Mouse (Mus musculus) thymus, adult 18-20 months (tissue): ENCODE measurements around the gene Hadhb.
"Not testable (repeated sequence)": the region's sequence is repeated elsewhere in the genome, so short reads cannot be mapped to it uniquely, and the experiment has no call there.

Experiments used
- DNase-seq, 2 experiments: peaks; one replicate each; pipeline ENCODE4 v3.0.0; 2022; ENCODE audit warnings: mixed read lengths in 2 of 2

Hadhb gene

DNA sequence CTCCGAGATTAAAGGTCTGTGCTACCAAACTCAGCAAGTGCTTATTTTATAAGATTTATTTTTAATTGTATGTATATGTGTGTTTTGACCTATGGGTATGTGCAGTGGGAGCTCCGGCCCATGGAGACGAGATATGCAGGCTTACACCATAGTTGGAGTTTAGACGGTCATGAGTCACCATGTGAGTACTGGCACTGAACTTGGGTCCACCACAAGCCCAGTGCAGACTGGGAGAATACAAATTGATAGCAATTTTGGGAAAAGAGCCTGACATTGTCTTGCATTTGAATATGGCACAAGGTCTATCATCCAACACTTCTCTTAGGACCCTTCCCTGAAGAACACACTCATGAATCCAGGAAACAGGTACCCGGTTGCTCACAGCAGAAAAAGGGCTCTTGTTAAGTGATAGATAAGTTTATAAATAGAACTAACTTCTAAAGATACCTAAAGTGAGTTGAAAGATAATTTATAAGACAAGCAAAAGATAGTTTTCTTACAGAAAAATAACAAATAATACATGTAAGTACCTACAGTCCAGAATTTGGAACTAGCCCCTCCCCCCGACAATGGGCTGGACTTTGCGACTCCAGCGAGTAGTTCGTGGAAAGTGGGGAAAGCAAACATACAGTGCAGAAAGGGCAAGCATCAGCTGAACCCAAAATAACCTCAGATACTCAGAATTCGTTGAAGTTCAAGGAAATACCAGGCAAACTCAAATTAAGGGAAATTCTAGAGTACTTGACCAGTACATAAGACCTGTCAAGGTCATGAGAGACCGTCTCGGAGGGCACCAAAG lies 32.8 kb downstream of the Hadhb start:
- DNase-seq = no peak

DNA sequence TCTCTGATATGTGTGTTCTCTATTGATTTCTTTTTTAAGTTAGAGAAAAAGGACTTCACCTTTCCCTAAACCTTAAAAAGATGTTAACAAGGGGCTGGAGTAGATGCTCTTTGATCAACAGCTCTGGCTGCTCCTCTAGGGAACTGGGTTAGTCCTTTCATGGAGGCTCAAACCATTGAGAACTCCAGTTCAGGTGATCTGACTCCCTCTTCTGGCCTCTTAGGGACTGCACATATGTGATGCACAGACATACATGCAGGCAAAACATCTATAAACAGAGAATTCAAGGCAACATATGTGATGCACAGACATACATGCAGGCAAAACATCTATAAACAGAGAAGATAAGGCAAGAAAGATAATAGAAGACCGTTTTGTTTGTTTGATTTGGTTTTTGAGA lies 37.4 kb downstream of the Hadhb start:
- DNase-seq = no peak

GRCm38 (mm10) chr5:30195340-30195739 lies 40.3 kb downstream of the Hadhb start:
- DNase-seq = no peak

- no peak for DNase-seq
Measured at GRCm38 (mm10) chr5:30198257-30198656, 43.2 kb downstream of the Hadhb start.

DNA sequence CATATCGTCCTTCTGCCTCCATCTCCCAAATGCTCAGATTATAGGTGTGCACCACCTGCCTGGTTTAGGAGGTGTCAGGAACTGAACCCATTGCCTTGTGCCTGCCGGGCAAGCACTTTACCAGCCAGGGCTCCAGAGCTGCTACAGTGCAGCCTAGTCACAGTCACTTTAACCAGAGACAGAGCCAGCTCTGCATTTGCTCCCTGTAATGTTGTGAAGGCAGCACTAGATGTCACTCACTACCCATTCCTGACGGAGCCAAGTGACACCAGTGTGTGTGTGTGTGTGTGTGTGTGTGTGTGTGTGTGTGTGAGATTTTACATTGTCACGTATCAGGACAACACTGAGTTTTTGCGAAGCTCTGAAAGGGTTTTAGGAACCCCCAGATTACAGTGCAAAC lies 46.5 kb downstream of the Hadhb start:
- DNase-seq = no peak

DNA sequence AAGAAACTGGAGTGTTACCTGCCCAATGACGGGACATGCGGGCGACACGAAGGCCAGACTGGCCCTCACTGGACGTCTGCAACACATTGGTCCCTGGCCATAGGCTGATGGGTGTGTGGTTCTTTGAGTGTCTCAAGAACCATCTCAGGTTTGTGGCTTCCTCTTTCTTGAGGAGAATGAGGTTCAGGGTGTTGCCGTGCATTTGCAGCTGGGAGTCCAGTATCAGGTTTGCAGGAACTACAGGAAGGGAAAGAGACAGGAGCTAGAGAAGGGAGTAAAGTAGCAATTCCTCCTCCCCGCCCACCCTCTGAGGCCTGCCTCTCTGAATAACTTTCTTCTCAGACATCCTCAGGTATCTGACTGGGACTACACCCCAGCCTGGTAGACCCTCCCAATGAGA lies 47.2 kb downstream of the Hadhb start:
- DNase-seq = no peak

DNA sequence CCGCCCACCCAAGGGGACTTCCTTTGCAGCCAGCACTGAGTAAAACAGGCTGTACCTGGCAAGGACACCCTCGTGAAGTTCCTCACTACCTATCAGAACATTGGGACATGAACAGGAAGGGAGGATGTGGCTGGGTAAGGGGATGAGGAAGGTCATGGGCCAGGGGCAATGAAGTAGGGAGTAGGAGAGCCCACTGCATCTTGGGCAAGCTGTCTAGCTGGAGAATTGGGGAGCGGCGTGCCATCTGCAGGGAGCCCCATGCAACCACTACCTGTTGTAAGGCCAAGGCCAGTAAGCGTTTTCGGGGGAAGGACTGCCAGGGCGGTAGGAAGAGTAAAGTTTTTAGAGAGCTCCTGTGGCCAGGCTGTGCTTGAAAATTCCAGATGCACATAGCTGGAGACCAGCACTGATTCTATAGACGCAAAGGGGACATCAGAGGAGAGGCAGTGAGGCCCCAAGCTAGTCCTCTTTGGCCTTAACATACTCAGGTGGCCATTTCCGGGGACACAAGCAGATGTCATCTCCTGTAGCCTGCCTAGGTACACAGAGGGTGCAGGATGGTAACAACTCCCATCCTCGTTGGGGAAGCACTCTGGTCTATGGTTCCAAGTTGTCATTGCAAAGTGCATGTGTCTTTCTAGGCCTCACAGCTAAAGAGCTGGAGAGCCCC lies 48.3 kb downstream of the Hadhb start:
- DNase-seq = no peak

- DNase-seq = no peak
Measured at GRCm38 (mm10) chr5:30204441-30204840, 49.4 kb downstream of the Hadhb start.

GRCm38 (mm10) chr5:30205034-30205433 lies 50.0 kb downstream of the Hadhb start:
- no peak for DNase-seq

GRCm38 (mm10) chr5:30205493-30205892 lies 50.4 kb downstream of the Hadhb start, which contains the start of gene Adgrf3:
Adgrf3 (minus strand) TSS chr5:30205722.
- DNase-seq = no peak

DNA sequence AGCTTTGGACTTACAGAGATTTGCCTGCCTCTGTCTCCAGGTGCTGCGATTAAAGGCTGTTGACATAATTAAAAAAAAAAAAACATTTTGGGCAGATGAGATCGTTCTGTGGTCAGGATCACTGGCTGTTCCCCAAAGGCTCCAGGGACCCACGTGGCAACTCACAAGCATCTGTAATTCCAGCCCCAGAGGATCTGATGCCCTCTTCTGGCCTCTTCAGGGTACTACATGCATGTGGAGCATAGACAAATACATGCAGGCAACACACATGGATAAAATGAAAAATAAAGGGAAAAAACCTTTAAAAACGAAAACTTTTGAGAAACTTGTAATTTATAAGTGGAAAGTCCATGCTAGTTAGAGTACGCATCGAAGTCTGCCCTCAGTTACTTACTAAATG lies 52.2 kb downstream of the Hadhb start:
- no peak for DNase-seq

GRCm38 (mm10) chr5:30210758-30211157 lies 55.7 kb downstream of the Hadhb start:
- DNase-seq = not testable (repeated sequence)

DNA sequence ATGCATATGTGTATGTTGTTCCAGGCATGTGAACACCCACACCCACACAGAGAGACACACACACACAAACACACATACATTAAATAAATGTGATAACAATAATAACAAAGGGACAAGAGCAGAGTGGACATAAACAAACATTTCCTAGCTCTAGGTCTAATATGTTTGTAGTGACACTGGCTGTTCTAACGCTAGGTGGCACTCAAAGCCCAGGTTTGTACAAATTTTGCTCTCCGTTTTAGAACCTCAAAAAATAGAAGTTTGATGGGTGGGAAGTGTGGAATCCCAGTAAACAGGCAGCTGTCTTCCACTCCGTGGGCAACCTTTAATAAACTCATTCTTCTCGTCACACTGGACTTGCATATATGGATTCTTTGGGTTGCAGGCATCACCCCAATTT lies 59.8 kb downstream of the Hadhb start:
- no peak for DNase-seq

- DNase-seq = no peak
Measured at GRCm38 (mm10) chr5:30215970-30216369, 60.9 kb downstream of the Hadhb start.

DNA sequence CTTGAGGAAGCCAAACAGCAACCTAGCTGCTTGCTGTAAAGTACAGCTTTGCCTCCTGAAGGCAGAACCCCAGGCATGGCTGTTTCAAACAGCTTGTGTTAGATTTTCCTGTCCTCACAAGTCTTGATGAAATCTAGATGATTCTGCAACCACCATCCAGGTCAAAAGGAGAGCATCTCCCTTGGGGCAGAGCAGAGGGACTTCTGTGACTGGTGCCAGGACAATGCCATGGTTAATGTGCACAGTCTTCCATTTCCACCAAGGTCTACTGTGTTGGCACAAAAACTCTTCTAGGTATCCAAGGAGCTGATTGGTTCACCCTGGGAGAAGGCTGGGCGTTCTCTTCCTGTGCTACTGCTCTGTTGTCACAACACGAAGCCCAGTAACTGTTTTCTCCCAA lies 64.7 kb downstream of the Hadhb start:
- DNase-seq = no peak

GRCm38 (mm10) chr5:30220666-30221065 lies 65.6 kb downstream of the Hadhb start:
- DNase-seq = no peak

- DNase-seq = no peak
Measured at GRCm38 (mm10) chr5:30222681-30223080, 67.6 kb downstream of the Hadhb start.

DNA sequence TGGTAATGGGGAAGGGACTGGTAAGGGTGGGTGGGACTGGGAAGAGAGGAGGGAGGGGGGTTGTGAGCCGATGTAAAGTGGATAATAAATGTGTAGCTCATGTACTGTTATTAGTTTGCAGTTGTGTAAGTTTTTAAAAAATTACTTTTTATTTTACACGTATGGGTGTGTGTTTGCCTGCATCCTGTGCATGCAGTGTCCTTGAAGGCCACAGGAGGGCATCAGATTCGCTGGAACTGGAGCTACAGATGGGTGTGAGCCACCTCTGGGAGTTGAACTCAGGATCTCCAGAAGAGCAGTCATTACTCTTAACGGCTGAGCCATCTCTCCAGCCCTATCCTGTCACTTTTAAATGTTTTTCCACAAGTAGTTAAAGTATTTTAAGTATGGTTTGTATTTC lies 75.9 kb downstream of the Hadhb start:
- peak; percentile 17 to 51 for DNase-seq

- DNase-seq = no peak
Measured at GRCm38 (mm10) chr5:30231891-30232270, 76.8 kb downstream of the Hadhb start.

GRCm38 (mm10) chr5:30232271-30232971 lies 77.4 kb downstream of the Hadhb start, which contains the start of gene Selenoi:
Selenoi (plus strand) TSS chr5:30232581.
- peak; percentile 99 for DNase-seq

DNA sequence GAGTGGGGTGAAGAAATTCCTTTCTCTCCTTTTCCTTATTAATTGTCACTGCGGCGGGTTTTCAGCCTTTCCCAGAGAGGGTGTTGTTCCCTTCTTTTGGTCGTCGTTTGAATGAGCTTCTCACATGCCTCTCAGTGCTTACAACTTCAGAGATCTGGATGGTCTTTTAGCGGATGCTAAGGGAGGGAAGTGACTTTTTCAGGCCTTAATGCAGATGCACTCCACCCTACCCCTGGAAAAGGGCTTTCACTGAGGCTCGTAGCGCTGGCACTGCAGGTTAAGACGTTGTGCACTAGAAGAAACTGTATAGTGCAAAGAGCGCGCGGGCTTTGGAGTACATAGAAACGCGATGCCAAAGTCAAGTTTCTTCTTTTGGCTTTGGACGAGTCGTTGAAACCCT lies 78.0 kb downstream of the Hadhb start:
- DNase-seq = peak in 1 of 2 experiments; percentile 15

GRCm38 (mm10) chr5:30233979-30234378 lies 78.9 kb downstream of the Hadhb start:
- no peak for DNase-seq
